Mouse (Mus musculus) G1E (cell line): ENCODE results near the gene Gm8108. TPM values are rescaled to one million over a fixed set of nuclear protein-coding genes. Genes with fewer than 3 reads are reported as not detected.
"Not testable (repeated sequence)": the region's sequence is repeated elsewhere in the genome, so short reads cannot be mapped to it uniquely, and the experiment has no call there.

Experiments used
- ATAC-seq: 2 replicates; pipeline ENCODE4 v1.8.0; 2016; ENCODE audit warnings: mild to moderate bottlenecking; ENCODE audit not compliant: insufficient number of reproducible peaks, poor library complexity, low FRiP score, severe bottlenecking; ENCODE audit errors: extremely low read depth
- DNase-seq: peaks from one replicate; pipeline ENCODE4 v3.0.0; 2012; ENCODE audit warnings: low spot score
- H3K27me3 ChIP-seq: 2 replicates; pipeline ENCODE4 v1.6.1; 2012; ENCODE audit warnings: mild to moderate bottlenecking, low read length, inconsistent platforms; ENCODE audit not compliant: insufficient read depth
- H3K36me3 ChIP-seq: replicated peaks from 2 replicates; pipeline ENCODE3; 2012; ENCODE audit warnings: mild to moderate bottlenecking, inconsistent platforms
- H3K4me1 ChIP-seq: 2 replicates; pipeline ENCODE4 v1.6.1; 2012; ENCODE audit warnings: low read depth, low read length, inconsistent platforms, mixed read lengths; ENCODE audit not compliant: insufficient read depth
- H3K4me3 ChIP-seq: 2 replicates; pipeline ENCODE4 v1.5.1; 2012; ENCODE audit warnings: low read depth, mild to moderate bottlenecking, inconsistent platforms, low read length, moderate library complexity, mixed read lengths
- H3K9me3 ChIP-seq: replicated peaks from 2 replicates; pipeline ENCODE4 v1.6.1; 2012; ENCODE audit warnings: inconsistent platforms
- polyA plus RNA-seq: library from polyadenylated mRNA; stranded (reverse); fragments of >175 nt; gene quantifications from 2 replicates; pipeline ENCODE4 v1.2.3, GENCODE M21; 2012
- total RNA-seq, 2 experiments: library from RNA; stranded (forward) in 1 of 2; stranded (reverse) in 1 of 2; fragments of 200-1000 nt in 1 of 2; fragments of >200 nt in 1 of 2; fragmentation: Nextera tagmentation in 1 of 2; gene quantifications; 2 replicates each; pipeline ENCODE4 v1.2.3; 2014 to 2017

Gene Gm8108
- total RNA-seq (2014; fragmentation: Nextera tagmentation) (not detected in 2 replicates), total RNA-seq (2017) (0.16 TPM in 1 of 2 replicates, not detected in the other), polyA plus RNA-seq (not detected in 2 replicates)

- not testable (repeated sequence) for H3K36me3 ChIP-seq, H3K27me3 ChIP-seq, ATAC-seq, H3K9me3 ChIP-seq, H3K4me3 ChIP-seq, DNase-seq, H3K4me1 ChIP-seq
Observed at GRCm38 (mm10) chr14:4110426-4110825, at the start of gene Gm8108. TSS of gene Gm8108 (plus strand) at chr14:4110526.

DNA sequence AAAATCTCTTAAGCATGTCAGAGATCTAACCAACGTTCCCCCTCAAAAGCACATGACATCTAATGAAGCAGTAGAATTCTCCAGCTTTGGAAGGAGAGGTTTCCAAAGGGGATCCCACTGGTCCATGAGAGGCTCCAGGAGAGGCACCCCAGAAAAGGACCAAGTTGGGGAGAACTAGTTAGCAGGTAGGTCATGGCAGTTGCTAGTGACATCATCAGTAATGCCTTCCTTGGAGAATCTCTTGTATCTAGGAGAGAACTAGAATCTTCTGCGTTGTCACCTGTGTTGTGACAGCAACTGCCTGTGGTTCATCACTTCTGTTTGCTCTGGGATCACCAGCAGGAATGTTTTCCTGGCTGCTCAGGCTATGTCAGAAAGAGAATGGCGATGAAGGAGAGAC, 26.5 kb upstream of the Gm8108 start, which contains the start of gene Gm3115:
Gene Gm3115, plus strand, starts transcription at position 301 of the 400 bp plus-strand sequence.
- not testable (repeated sequence) for H3K27me3 ChIP-seq, H3K4me1 ChIP-seq, ATAC-seq, H3K9me3 ChIP-seq, H3K36me3 ChIP-seq, DNase-seq, H3K4me3 ChIP-seq

DNA sequence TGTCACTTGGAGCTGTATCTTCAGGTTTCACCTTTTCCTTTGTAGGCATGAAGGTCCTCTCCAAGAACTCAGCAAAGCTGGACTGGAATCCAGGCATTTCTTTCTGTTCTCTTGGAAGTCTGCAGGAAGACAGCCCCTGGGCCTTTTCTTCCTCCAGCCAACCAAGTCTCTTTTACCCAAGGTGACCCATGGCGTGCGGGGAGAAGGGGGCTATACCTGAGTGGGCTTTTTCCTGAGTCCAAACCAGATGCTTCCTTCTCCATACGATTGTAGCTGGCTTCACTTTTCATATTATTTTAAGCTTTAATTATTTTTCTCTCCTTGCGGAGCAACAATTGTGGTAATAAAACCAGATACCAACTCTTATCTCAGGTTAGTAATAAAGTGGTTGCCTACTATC, 31.3 kb downstream of the Gm8108 start:
- not testable (repeated sequence) for DNase-seq, H3K9me3 ChIP-seq, H3K27me3 ChIP-seq, ATAC-seq, H3K4me1 ChIP-seq, H3K36me3 ChIP-seq, H3K4me3 ChIP-seq

- H3K9me3 ChIP-seq, ATAC-seq, H3K27me3 ChIP-seq, DNase-seq, H3K36me3 ChIP-seq, H3K4me3 ChIP-seq, H3K4me1 ChIP-seq: not testable (repeated sequence)
Observed at GRCm38 (mm10) chr14:4164730-4165129, 54.4 kb downstream of the Gm8108 start, which contains the start of gene Gm3127. TSS of gene Gm3127 (plus strand) at chr14:4165030.

DNA sequence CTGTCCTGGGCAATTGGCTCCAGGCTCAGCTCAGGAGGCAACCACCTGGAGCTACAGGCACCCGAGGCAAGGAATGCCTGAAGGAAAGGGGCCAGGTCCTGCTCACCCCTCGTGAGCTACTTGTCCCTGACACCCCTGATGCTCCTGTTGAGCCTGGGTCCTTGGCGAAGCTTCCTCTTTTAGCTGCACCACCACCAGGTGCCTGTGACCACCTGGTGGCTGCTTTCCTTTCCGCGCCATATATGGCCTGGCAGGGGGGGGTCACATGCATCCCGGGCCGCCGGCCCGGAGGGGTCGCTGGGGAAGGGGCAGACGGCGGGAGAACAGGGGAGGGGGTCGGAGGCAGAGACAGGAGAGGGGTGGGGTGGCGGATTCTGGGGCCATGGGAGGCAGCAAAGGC, 71.7 kb downstream of the Gm8108 start:
- H3K27me3 ChIP-seq, DNase-seq, H3K36me3 ChIP-seq, H3K9me3 ChIP-seq, H3K4me3 ChIP-seq, ATAC-seq, H3K4me1 ChIP-seq: not testable (repeated sequence)

Other genes starting within 250 kb of the Gm8108 start
- gene Gm2916, start 226.4 kb upstream of the Gm8108 start, total RNA-seq (2014; fragmentation: Nextera tagmentation) = not detected in 2 replicates
- gene Gm2916, start 226.4 kb upstream of the Gm8108 start, total RNA-seq (2017) = 0.11 TPM in 1 of 2 replicates, not detected in the other
- gene Gm2916, start 226.4 kb upstream of the Gm8108 start, polyA plus RNA-seq = not detected in 2 replicates
- gene Gm3029, start 178.8 kb upstream of the Gm8108 start, total RNA-seq (2014; fragmentation: Nextera tagmentation) = not detected in 2 replicates
- gene Gm3029, start 178.8 kb upstream of the Gm8108 start, total RNA-seq (2017) = not detected in 2 replicates
- gene Gm3029, start 178.8 kb upstream of the Gm8108 start, polyA plus RNA-seq = not detected in 2 replicates
- not detected in 2 replicates for gene Gm3095, start 147.0 kb upstream of the Gm8108 start, total RNA-seq (2014; fragmentation: Nextera tagmentation)
- 0.41 TPM in 1 of 2 replicates, not detected in the other for gene Gm3095, start 147.0 kb upstream of the Gm8108 start, total RNA-seq (2017)
- not detected in 2 replicates for gene Gm3095, start 147.0 kb upstream of the Gm8108 start, polyA plus RNA-seq
- gene Gm3099, start 112.1 kb upstream of the Gm8108 start, total RNA-seq (2014; fragmentation: Nextera tagmentation) = not detected in 2 replicates
- gene Gm3099, start 112.1 kb upstream of the Gm8108 start, total RNA-seq (2017) = not detected in 2 replicates
- not detected in 2 replicates for gene Gm3099, start 112.1 kb upstream of the Gm8108 start, polyA plus RNA-seq
- not detected in 2 replicates for gene Gm5796, start 86.6 kb upstream of the Gm8108 start, total RNA-seq (2014; fragmentation: Nextera tagmentation)
- 0.33 and 0.46 TPM in 2 replicates for gene Gm5796, start 86.6 kb upstream of the Gm8108 start, total RNA-seq (2017)
- gene Gm5796, start 86.6 kb upstream of the Gm8108 start, polyA plus RNA-seq = not detected in 2 replicates
- not detected in 2 replicates for gene Gm3115, start 26.4 kb upstream of the Gm8108 start, total RNA-seq (2014; fragmentation: Nextera tagmentation)
- 0.17 and 0.33 TPM in 2 replicates for gene Gm3115, start 26.4 kb upstream of the Gm8108 start, total RNA-seq (2017)
- gene Gm3115, start 26.4 kb upstream of the Gm8108 start, polyA plus RNA-seq = not detected in 2 replicates
- not detected in 2 replicates for gene Gm3127, start 54.5 kb downstream of the Gm8108 start, total RNA-seq (2014; fragmentation: Nextera tagmentation)
- gene Gm3127, start 54.5 kb downstream of the Gm8108 start, total RNA-seq (2017) = 0.16 TPM in 1 of 2 replicates, not detected in the other
- gene Gm3127, start 54.5 kb downstream of the Gm8108 start, polyA plus RNA-seq = not detected in 2 replicates
- not detected in 2 replicates for gene Gm2974, start 72.0 kb downstream of the Gm8108 start, total RNA-seq (2014; fragmentation: Nextera tagmentation)
- gene Gm2974, start 72.0 kb downstream of the Gm8108 start, total RNA-seq (2017) = not detected in 2 replicates
- not detected in 2 replicates for gene Gm2974, start 72.0 kb downstream of the Gm8108 start, polyA plus RNA-seq
- gene Gm3138, start 139.1 kb downstream of the Gm8108 start, total RNA-seq (2014; fragmentation: Nextera tagmentation) = not detected in 2 replicates
- 0.11 TPM in 1 of 2 replicates, not detected in the other for gene Gm3138, start 139.1 kb downstream of the Gm8108 start, total RNA-seq (2017)
- gene Gm3138, start 139.1 kb downstream of the Gm8108 start, polyA plus RNA-seq = not detected in 2 replicates
- gene Gm3149, start 206.8 kb downstream of the Gm8108 start, total RNA-seq (2014; fragmentation: Nextera tagmentation) = not detected in 2 replicates
- gene Gm3149, start 206.8 kb downstream of the Gm8108 start, total RNA-seq (2017) = not detected in 2 replicates
- gene Gm3149, start 206.8 kb downstream of the Gm8108 start, polyA plus RNA-seq = not detected in 2 replicates
- not detected in 2 replicates for gene 2610042L04Rik, start 224.2 kb downstream of the Gm8108 start, total RNA-seq (2014; fragmentation: Nextera tagmentation)
- gene 2610042L04Rik, start 224.2 kb downstream of the Gm8108 start, total RNA-seq (2017) = 0.44 TPM in 1 of 2 replicates, not detected in the other
- not detected in 2 replicates for gene 2610042L04Rik, start 224.2 kb downstream of the Gm8108 start, polyA plus RNA-seq